ENCODE assay signal across 12 mouse cellular contexts in the genomic region with DNA sequence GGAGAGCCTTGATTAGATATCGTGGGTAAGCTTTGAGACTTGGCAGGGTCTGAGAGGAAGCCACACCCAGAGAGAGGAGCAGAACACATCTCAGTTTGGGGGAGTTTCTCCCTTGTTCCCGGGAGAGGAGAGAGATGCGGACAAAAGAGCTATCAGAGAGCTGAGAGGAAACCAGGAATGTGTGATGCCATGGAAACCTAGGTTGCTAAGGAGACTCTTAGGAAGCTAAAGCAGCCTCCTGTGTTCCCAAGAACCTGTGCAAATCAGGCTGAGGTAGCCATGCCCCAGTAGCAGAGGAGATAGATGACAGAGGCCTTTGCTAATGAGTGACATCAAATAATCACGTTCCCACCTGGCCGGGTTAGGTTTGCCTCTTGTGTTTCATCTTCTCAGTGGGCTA.
A peak's percentile ranks its signal among the peaks of the same experiment; 100 is the strongest.
DNase-seq lines count a peak whose midpoint lies in the region; ATAC-seq and TF ChIP-seq lines count a peak whose summit lies in the region.
"Had no signal": no experiment of that assay in that cellular context is flagged by ENCODE, and none has a peak within 500 bp of the region (broad histone marks: within the 10 kb centered on the region; RNA-seq: fewer than 3 reads in every experiment).

No protein-coding gene starts in this region.

- no peaks in the 10 kb centered on the region for H3K27me3 ChIP-seq in kidney, postnatal 0 days (ENCODE audit: insufficient read depth, low read length)
- no peaks in the 10 kb centered on the region for H3K27me3 ChIP-seq in kidney, embryonic 16.5 days (ENCODE audit: insufficient read depth, low read length)
- no peaks in the 10 kb centered on the region for H3K27me3 ChIP-seq in midbrain, embryonic 16.5 days (ENCODE audit: control insufficient read depth, insufficient read depth, low read depth, low read length)
- H3K27me3 ChIP-seq: liver, embryonic 13.5 days; stomach, embryonic 15.5 days had no signal

- no peak overlapping the region for H3K9ac ChIP-seq in kidney, postnatal 0 days (ENCODE audit: low read depth, low read length)
- no peak overlapping the region for H3K9ac ChIP-seq in kidney, embryonic 16.5 days (replicated peaks; ENCODE audit: low read length)
- no peak overlapping the region for H3K9ac ChIP-seq in midbrain, embryonic 16.5 days (ENCODE audit: low read depth, low read length)
- H3K9ac ChIP-seq: liver, embryonic 13.5 days; stomach, embryonic 15.5 days had no signal

- H3K4me2 ChIP-seq in kidney, postnatal 0 days (ENCODE audit: low read length), result no peak overlapping the region
- no peak overlapping the region for H3K4me2 ChIP-seq in kidney, embryonic 16.5 days (replicated peaks; ENCODE audit: low read depth, low read length)
- no peak overlapping the region for H3K4me2 ChIP-seq in midbrain, embryonic 16.5 days (ENCODE audit: low read length)
- H3K4me2 ChIP-seq: liver, embryonic 13.5 days; stomach, embryonic 15.5 days had no signal

- no peaks in the 10 kb centered on the region for H3K9me3 ChIP-seq in kidney, postnatal 0 days (replicated peaks; ENCODE audit: low read length)
- H3K9me3 ChIP-seq in kidney, embryonic 16.5 days (ENCODE audit: low read length), result no peaks in the 10 kb centered on the region
- no peaks in the 10 kb centered on the region for H3K9me3 ChIP-seq in midbrain, embryonic 16.5 days (replicated peaks; ENCODE audit: control insufficient read depth, low read length, poor library complexity, severe bottlenecking)
- H3K9me3 ChIP-seq: liver, embryonic 13.5 days; stomach, embryonic 15.5 days had no signal

- WGBS in kidney, postnatal 0 days, result 71% methylated on average over 5 of the region's 5 CpGs
- WGBS in kidney, embryonic 16.5 days, result 74% methylated on average over 5 of the region's 5 CpGs
- WGBS in midbrain, embryonic 16.5 days, result 34% methylated on average over 5 of the region's 5 CpGs

- H3K4me1 ChIP-seq in kidney, postnatal 0 days (replicated peaks; ENCODE audit: insufficient read depth, low read length), result peaks cover 5% of the 10 kb centered on the region; the same call in 1 of the 2 replicates
- peaks cover 17% of the 10 kb centered on the region for H3K4me1 ChIP-seq in kidney, embryonic 16.5 days (ENCODE audit: insufficient read depth, low read length)
- H3K4me1 ChIP-seq in midbrain, embryonic 16.5 days (ENCODE audit: control insufficient read depth, insufficient read depth, low read length), result peaks cover 14% of the 10 kb centered on the region
- H3K4me1 ChIP-seq: liver, embryonic 13.5 days; stomach, embryonic 15.5 days had no signal

- no peak for TF ChIP-seq CTCF in kidney, postnatal 0 days (IDR thresholded peaks at IDR 0.05; ENCODE audit: low read depth)

- no peak for ATAC-seq in kidney, postnatal 0 days (replicated peaks; ENCODE audit: low FRiP score, low read depth)
- ATAC-seq in kidney, embryonic 16.5 days (ENCODE audit: low FRiP score, low TSS enrichment), result no peak
- ATAC-seq in midbrain, embryonic 16.5 days, result peak; percentile 73

- H3K4me3 ChIP-seq in kidney, postnatal 0 days (replicated peaks; ENCODE audit: low read depth, low read length), result no peak overlapping the region
- H3K4me3 ChIP-seq in kidney, embryonic 16.5 days (ENCODE audit: low read length), result no peak overlapping the region
- H3K4me3 ChIP-seq in midbrain, embryonic 16.5 days (ENCODE audit: low read depth, low read length), result no peak overlapping the region
- H3K4me3 ChIP-seq: heart, adult 2 months; liver, embryonic 13.5 days; stomach, embryonic 15.5 days had no signal

- H3K36me3 ChIP-seq in kidney, postnatal 0 days (ENCODE audit: insufficient read depth, low read length), result no peaks in the 10 kb centered on the region
- no peaks in the 10 kb centered on the region for H3K36me3 ChIP-seq in kidney, embryonic 16.5 days (ENCODE audit: insufficient read depth, low read length)
- no peaks in the 10 kb centered on the region for H3K36me3 ChIP-seq in midbrain, embryonic 16.5 days (ENCODE audit: control insufficient read depth, insufficient read depth, low read length)
- H3K36me3 ChIP-seq: liver, embryonic 13.5 days; stomach, embryonic 15.5 days had no signal

- DNase-seq in kidney, postnatal 0 days (ENCODE audit: low spot score), result peak; percentile 35
- peak; percentile 88 for DNase-seq in brain, adult 2 months (ENCODE audit: low read depth, low spot score)
- peak; percentile 38 to 39 for DNase-seq in frontal cortex, postnatal 10 days (ENCODE audit: low spot score in 2 of 2)
- DNase-seq in ovary, postnatal 10 days (ENCODE audit: low spot score), result no peak
- no peak for DNase-seq in ovary, adult 18-20 months (ENCODE audit: low spot score)
- no peak for DNase-seq in lung, postnatal 25 days (ENCODE audit: low spot score)
- DNase-seq: adrenal gland, postnatal 14 days; heart, adult 2 months; liver, embryonic 13.5 days had no signal

- H3K27ac ChIP-seq in kidney, postnatal 0 days, result no peak overlapping the region
- H3K27ac ChIP-seq in kidney, embryonic 16.5 days (ENCODE audit: low read length), result no peak overlapping the region
- peak overlapping the region; percentile 48; the same call in 1 of the 2 replicates for H3K27ac ChIP-seq in midbrain, embryonic 16.5 days (ENCODE audit: low read length)
- H3K27ac ChIP-seq: heart, adult 2 months; liver, embryonic 13.5 days; stomach, embryonic 15.5 days had no signal

Comparison
In these comparisons a context has a peak if more than half of its experiments do, and no peak if none do; other contexts are left out.
1. DNase-seq: peak in kidney, postnatal 0 days (single experiment), brain, adult 2 months (single experiment) and frontal cortex, postnatal 10 days (2 of 2); none in ovary, postnatal 10 days (single experiment), ovary, adult 18-20 months (single experiment) and lung, postnatal 25 days (single experiment).